Mouse (Mus musculus) erythroblast, embryonic 14.5 days (primary cell): Measurements from ENCODE around the gene Vmn2r28. TPM values are rescaled to one million over a fixed set of nuclear protein-coding genes. Genes with fewer than 3 reads are reported as not detected.
"Not testable (repeated sequence)": the region's sequence is repeated elsewhere in the genome, so short reads cannot be mapped to it uniquely, and the experiment has no call there.

Experiments
- H3K27me3 ChIP-seq: 2 replicates; pipeline ENCODE4 v1.6.1; 2012; ENCODE audit warnings: inconsistent platforms; ENCODE audit not compliant: control insufficient read depth
- H3K36me3 ChIP-seq: 2 replicates; pipeline ENCODE4 v1.6.1; 2012; ENCODE audit warnings: mild to moderate bottlenecking, inconsistent platforms; ENCODE audit not compliant: control insufficient read depth
- H3K4me1 ChIP-seq: 2 replicates; pipeline ENCODE4 v1.6.1; 2012; ENCODE audit warnings: inconsistent platforms; ENCODE audit not compliant: control insufficient read depth
- H3K4me3 ChIP-seq: replicated peaks from 2 replicates; pipeline ENCODE3; 2012; ENCODE audit warnings: moderate library complexity, mild to moderate bottlenecking, inconsistent platforms
- H3K9me3 ChIP-seq: 2 replicates; pipeline ENCODE4 v1.6.1; 2012; ENCODE audit warnings: low read length, inconsistent platforms, mixed read lengths; ENCODE audit not compliant: control insufficient read depth
- GATA1 ChIP-seq: IDR thresholded peaks from 2 replicates; pipeline ENCODE4 v1.6.1; 2012; ENCODE audit warnings: low read length, inconsistent platforms, mixed read lengths
- TAL1 ChIP-seq: IDR thresholded peaks from 3 replicates; pipeline ENCODE4 v1.6.1; 2012; ENCODE audit warnings: low read length, inconsistent platforms, mixed read lengths
- polyA plus RNA-seq: library from polyadenylated mRNA; stranded (reverse); fragments of >175 nt; gene quantifications from 2 replicates; pipeline ENCODE4 v1.2.3, GENCODE M21; 2012

The Vmn2r28 gene
- not detected in 2 replicates for polyA plus RNA-seq

GRCm38 (mm10) chr7:5493856-5494255, at the start of gene Vmn2r28:
Gene Vmn2r28 (minus strand): TSS chr7:5493956.
- not testable (repeated sequence) for H3K27me3 ChIP-seq, H3K4me3 ChIP-seq, H3K9me3 ChIP-seq, H3K36me3 ChIP-seq, H3K4me1 ChIP-seq

- H3K36me3 ChIP-seq, H3K27me3 ChIP-seq, H3K4me3 ChIP-seq, H3K4me1 ChIP-seq, H3K9me3 ChIP-seq: not testable (repeated sequence)
Measured at GRCm38 (mm10) chr7:5540770-5541436, 47.1 kb upstream of the Vmn2r28 start.

GRCm38 (mm10) chr7:5456674-5457073, 37.1 kb downstream of the Vmn2r28 start, which contains the start of gene Vmn1r59:
Gene Vmn1r59 (minus strand): TSS chr7:5456774.
- Histone ChIP-seq H3K36me3 (no peaks in the 10 kb centered on the region), H3K4me3 (no peak within 1 kb of the TSS), H3K9me3 (peaks cover 24% of the 10 kb centered on the region), H3K27me3 (no peaks in the 10 kb centered on the region), H3K4me1 (no peaks in the 10 kb centered on the region)
- TF ChIP-seq GATA1: no peak
- no peak for TF ChIP-seq TAL1

GRCm38 (mm10) chr7:5454011-5454410, 39.7 kb downstream of the Vmn2r28 start:
- H3K36me3 ChIP-seq, H3K4me3 ChIP-seq, H3K4me1 ChIP-seq, H3K27me3 ChIP-seq: not testable (repeated sequence)
- H3K9me3 ChIP-seq: peaks cover 16% of the 10 kb centered on the region

- Histone ChIP-seq H3K4me3 (no peak overlapping the region), H3K9me3 (peaks cover 3% of the 10 kb centered on the region; the same call in 1 of the 2 replicates), H3K4me1 (no peaks in the 10 kb centered on the region), H3K36me3 (no peaks in the 10 kb centered on the region), H3K27me3 (no peaks in the 10 kb centered on the region)
- TF ChIP-seq TAL1 (no peak), GATA1 (no peak)
Measured at GRCm38 (mm10) chr7:5448627-5449026, 45.1 kb downstream of the Vmn2r28 start.

Other genes starting within 250 kb of the Vmn2r28 start
- not detected in 2 replicates for gene Gm5065, start 143.4 kb downstream of the Vmn2r28 start, polyA plus RNA-seq
- not detected in 2 replicates for gene Nlrp2, start 142.9 kb downstream of the Vmn2r28 start, polyA plus RNA-seq
- under 0.01 TPM in 1 of 2 replicates, not detected in the other for gene Vmn1r58, start 80.6 kb downstream of the Vmn2r28 start, polyA plus RNA-seq
- gene Vmn1r59, start 37.2 kb downstream of the Vmn2r28 start, polyA plus RNA-seq: 0.10 TPM in 1 of 2 replicates, not detected in the other
- not detected in 2 replicates for gene Vmn1r60, start 53.4 kb upstream of the Vmn2r28 start, polyA plus RNA-seq
- not detected in 2 replicates for gene Vmn1r61, start 119.3 kb upstream of the Vmn2r28 start, polyA plus RNA-seq
- not detected in 2 replicates for gene Vmn1r62, start 179.7 kb upstream of the Vmn2r28 start, polyA plus RNA-seq